Mouse (Mus musculus): ENCODE data around the gene Paqr7. TPM values are rescaled to one million over a fixed set of nuclear protein-coding genes. Genes with fewer than 3 reads are reported as not detected.
A peak's percentile ranks its signal among the peaks of the same experiment; 100 is the strongest.

Paqr7 gene
- polyA plus RNA-seq, 1 experiment from 2014 or later: 8.8 TPM

DNA sequence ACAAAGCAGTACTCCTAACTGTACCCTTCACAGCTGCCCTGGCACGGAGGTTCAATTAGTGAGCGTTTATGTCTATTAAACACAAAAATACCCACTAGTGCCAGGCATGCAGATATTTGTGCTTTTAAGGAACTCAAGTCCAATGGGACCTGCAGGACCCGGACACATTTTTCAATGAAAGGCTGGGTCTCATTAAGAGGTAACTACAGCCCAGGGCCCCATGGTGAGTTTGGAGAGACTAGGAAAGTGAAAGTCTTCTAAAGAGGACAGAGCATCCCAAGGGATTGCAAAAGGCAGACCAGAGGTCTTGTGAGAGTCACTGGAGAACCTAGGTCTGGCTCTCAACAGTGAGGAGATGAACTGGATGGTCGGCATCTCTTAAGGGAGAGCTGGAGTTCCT, 36.9 kb downstream of the Paqr7 start:
- Histone ChIP-seq H3K9ac (ENCODE audit: low read depth, low read length) (no peak overlapping the region; the same call in 1 of the 2 replicates), H3K4me1 (ENCODE audit: control insufficient read depth, low read depth, low read length) (peaks cover 28% of the 10 kb centered on the region), H3K4me3 (ENCODE audit: low read depth, low read length) (peak overlapping the region; percentile 96)

DNA sequence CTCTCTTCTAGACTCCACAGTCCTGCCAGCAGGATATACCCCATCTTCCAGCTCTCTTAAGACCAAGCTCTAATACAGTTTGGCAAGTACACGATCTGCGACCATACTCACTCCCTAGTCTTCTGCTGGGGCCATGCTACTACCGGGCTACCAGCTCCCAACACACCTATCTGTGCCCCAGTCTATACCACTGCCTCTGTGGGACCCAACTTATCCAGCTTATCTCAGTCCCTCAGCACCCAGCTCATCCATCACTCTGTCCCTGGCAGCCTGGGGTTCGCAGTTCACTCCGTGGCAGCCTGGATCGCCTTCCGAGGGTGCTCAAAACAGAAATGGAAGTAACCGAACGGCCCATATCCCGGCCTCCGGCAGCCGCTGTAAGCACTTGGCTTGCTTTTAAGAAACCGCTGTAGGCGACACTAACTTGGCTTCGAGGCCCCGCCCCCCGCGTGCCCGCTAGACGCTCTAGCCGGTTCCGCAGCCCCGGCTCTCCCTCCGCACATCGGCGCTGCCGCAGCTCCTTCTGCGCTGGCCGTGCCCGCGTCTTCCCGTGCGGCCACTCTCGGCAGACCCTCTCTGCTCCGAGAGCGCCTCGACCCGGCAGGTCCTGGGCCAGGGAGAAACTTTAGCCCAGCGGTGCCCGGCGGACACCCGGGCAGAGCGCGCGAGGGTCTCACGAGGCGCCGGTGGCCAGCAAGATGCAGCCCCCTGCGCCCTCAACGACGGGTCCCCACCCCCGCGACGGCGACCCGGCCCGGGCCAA, 37.8 kb downstream of the Paqr7 start:
- H3K36me3 ChIP-seq (ENCODE audit: control insufficient read depth, insufficient read depth): peaks cover 4% of the 10 kb centered on the region
- H3K9me3 ChIP-seq (replicated peaks; ENCODE audit: control insufficient read depth, low read length): no peaks in the 10 kb centered on the region
- peak overlapping the region; percentile 79 for H3K27ac ChIP-seq (ENCODE audit: low read length)
- peak overlapping the region; percentile 99 for H3K4me2 ChIP-seq (ENCODE audit: low read depth, low read length)
- no peaks in the 10 kb centered on the region for H3K27me3 ChIP-seq (ENCODE audit: control insufficient read depth, insufficient read depth, low read depth, low read length)
- peaks cover 28% of the 10 kb centered on the region for H3K4me1 ChIP-seq (ENCODE audit: control insufficient read depth, low read depth, low read length)
- H3K9ac ChIP-seq (ENCODE audit: low read depth, low read length): peak overlapping the region; percentile 89
- peak; percentile 23 for ATAC-seq (ENCODE audit: low read depth)
- peak overlapping the region; percentile 96 for H3K4me3 ChIP-seq (ENCODE audit: low read depth, low read length)
- WGBS (ENCODE audit: insufficient replicate concordance): under 1% methylated on average over 57 of the region's 57 CpGs

More for the DNA sequence above, 36.9 kb downstream of the Paqr7 start:
- Histone ChIP-seq H3K4me2 (ENCODE audit: low read depth, low read length) (peak overlapping the region; percentile 99; the same call in 1 of the 2 replicates), H3K9me3 (replicated peaks; ENCODE audit: control insufficient read depth, low read length) (no peaks in the 10 kb centered on the region), H3K27ac (ENCODE audit: low read length) (no peak overlapping the region), H3K36me3 (ENCODE audit: control insufficient read depth, insufficient read depth) (peaks cover 9% of the 10 kb centered on the region), H3K27me3 (ENCODE audit: control insufficient read depth, insufficient read depth, low read depth, low read length) (no peaks in the 10 kb centered on the region)
- 72% methylated on average over 4 of the region's 4 CpGs for WGBS (ENCODE audit: insufficient replicate concordance)
- ATAC-seq (ENCODE audit: low read depth): no peak

DNA sequence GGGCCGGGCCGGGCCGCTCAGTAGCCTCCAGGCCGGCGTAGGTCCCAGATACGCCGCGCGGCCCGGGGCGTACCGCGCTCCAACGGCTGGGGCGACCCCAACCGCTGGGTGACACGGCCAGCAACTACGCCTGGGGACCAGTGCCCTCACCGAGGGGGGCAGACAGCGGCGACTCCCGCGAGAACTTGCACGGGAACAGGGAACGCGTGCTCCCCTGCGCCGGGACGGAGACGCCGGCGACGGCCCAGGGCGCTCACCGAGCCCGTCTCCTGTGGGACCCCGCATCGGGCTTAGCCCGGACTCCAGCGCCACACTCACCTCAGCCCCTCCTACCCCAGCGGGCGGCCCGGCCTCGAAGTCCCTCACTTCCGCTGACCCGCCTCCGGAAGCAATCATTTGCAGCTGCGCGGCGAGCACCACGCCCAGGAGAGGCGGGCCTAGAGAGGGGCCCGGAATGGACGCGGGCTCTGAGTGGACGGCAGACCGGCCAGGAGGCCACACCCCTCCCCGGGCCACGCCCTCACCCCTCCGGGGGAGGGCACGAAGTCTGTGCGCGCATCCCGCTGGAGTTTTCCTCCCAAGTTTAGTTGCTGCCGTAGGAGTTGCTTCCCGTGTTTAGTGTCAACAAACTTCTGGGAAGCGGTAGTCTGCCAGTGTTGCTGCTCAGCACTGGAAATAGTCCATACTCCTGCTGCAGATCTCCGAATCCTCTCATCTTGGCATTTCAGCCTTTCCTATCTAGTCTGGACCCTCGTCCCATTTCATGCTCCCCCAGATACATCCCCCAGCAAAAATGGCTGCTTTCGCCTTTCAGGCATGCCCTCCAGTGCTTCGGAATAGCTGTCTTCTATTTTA, 38.7 kb downstream of the Paqr7 start, which contains the start of gene Mtfr1l:
Mtfr1l (minus strand) TSS at position 456 of the 855 bp plus-strand sequence.
- peaks cover under 1% of the 10 kb centered on the region; the same call in 1 of the 2 replicates for H3K36me3 ChIP-seq (ENCODE audit: control insufficient read depth, insufficient read depth)
- H3K9ac ChIP-seq (ENCODE audit: low read depth, low read length): peak within 1 kb of the TSS; percentile 89
- H3K4me2 ChIP-seq (ENCODE audit: low read depth, low read length): peak within 1 kb of the TSS; percentile 99
- H3K27me3 ChIP-seq (ENCODE audit: control insufficient read depth, insufficient read depth, low read depth, low read length): no peaks in the 10 kb centered on the region
- WGBS (ENCODE audit: insufficient replicate concordance): under 1% methylated on average over 69 of the region's 71 CpGs
- H3K4me3 ChIP-seq (ENCODE audit: low read depth, low read length): peak within 1 kb of the TSS; percentile 96
- H3K4me1 ChIP-seq (ENCODE audit: control insufficient read depth, low read depth, low read length): peaks cover 28% of the 10 kb centered on the region
- ATAC-seq (ENCODE audit: low read depth): peak; percentile 98
- no peaks in the 10 kb centered on the region for H3K9me3 ChIP-seq (replicated peaks; ENCODE audit: control insufficient read depth, low read length)
- peak within 1 kb of the TSS; percentile 79 for H3K27ac ChIP-seq (ENCODE audit: low read length)

DNA sequence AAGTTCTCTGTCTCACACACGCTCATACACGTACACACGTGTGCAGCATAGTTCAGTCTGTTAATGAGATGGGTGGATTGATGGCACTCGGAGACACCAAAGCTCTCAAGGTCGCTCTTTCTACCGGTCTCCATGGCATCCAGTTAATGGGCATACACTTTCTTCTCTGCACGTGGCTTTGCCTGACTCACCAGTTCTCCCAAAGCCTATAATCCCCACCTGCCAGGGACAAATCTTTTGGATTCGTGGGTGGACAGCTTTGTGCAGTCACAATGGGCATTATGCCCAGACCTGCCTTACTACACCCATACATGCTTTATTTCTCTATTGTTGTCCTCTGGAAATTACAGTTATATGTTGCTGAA, 39.3 kb downstream of the Paqr7 start:
- H3K4me1 ChIP-seq (ENCODE audit: control insufficient read depth, low read depth, low read length): peaks cover 28% of the 10 kb centered on the region
- WGBS (ENCODE audit: insufficient replicate concordance): 12% methylated on average over 8 of the region's 8 CpGs
- no peak for ATAC-seq (ENCODE audit: low read depth)
- no peaks in the 10 kb centered on the region for H3K27me3 ChIP-seq (ENCODE audit: control insufficient read depth, insufficient read depth, low read depth, low read length)
- H3K9me3 ChIP-seq (replicated peaks; ENCODE audit: control insufficient read depth, low read length): no peaks in the 10 kb centered on the region
- no peak overlapping the region for H3K27ac ChIP-seq (ENCODE audit: low read length)
- H3K9ac ChIP-seq (ENCODE audit: low read depth, low read length): peak overlapping the region; percentile 63
- H3K36me3 ChIP-seq (ENCODE audit: control insufficient read depth, insufficient read depth): no peaks in the 10 kb centered on the region
- H3K4me3 ChIP-seq (ENCODE audit: low read depth, low read length): peak overlapping the region; percentile 96
- peak overlapping the region; percentile 99 for H3K4me2 ChIP-seq (ENCODE audit: low read depth, low read length)

DNA sequence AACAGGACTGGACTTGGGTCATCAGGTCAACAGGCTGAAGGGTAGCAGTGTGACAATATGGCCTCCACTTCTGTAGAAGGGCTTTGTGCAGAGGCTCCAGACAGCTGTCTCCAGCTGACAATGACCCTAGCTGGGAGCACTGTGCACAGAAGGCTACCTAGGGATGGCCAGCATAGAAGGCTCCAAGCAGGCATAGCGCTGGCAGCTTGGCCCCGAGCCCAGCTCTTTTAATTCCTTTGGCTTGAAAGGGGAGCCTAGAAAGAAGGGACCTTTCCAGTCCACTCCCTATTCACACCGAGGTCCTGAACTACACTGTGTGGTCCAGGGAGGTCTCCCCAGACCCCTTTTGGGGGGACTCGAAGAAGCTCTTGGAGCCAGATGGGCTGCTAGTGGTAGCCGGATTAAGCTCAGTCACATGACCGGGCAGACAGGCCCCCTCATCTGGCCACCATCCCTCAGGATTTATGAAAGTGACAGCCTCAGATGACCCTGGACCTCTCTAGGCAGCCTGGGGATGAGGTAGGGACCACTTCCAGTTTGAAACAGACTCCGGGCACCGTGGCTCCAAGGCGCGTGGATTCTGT, 42.6 kb downstream of the Paqr7 start:
- H3K9ac ChIP-seq (ENCODE audit: low read depth, low read length): no peak overlapping the region

DNA sequence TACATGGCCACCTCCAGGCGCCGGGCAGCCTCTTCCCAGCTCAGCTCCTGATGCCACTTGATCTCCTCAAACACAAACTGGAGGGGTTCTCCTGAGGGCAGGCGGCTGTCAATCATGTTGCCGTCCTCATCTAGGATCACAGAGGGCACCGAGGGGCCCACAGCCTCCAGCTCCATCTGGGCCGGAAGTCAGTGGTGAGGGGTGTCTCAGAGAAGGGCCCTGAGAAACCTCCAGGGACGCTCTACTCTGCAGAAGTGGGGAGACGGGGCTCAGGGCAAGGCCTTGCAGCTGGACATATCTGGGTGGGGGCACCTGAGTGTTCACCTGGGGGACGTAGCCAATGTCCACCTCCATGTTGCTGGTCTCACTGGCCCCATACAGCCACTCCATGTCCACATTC, 46.2 kb downstream of the Paqr7 start:
- Histone ChIP-seq H3K27ac (ENCODE audit: low read length) (no peak overlapping the region), H3K36me3 (ENCODE audit: control insufficient read depth, insufficient read depth) (no peaks in the 10 kb centered on the region; the same call in 1 of the 2 replicates), H3K9me3 (replicated peaks; ENCODE audit: control insufficient read depth, low read length) (no peaks in the 10 kb centered on the region), H3K4me3 (ENCODE audit: low read depth, low read length) (no peak overlapping the region), H3K4me2 (ENCODE audit: low read depth, low read length) (no peak overlapping the region), H3K9ac (ENCODE audit: low read depth, low read length) (no peak overlapping the region), H3K27me3 (ENCODE audit: control insufficient read depth, insufficient read depth, low read depth, low read length) (no peaks in the 10 kb centered on the region), H3K4me1 (ENCODE audit: control insufficient read depth, low read depth, low read length) (peaks cover 8% of the 10 kb centered on the region)
- no peak for ATAC-seq (ENCODE audit: low read depth)
- 73% methylated on average over 9 of the region's 9 CpGs for WGBS (ENCODE audit: insufficient replicate concordance)

More for the DNA sequence above, 42.6 kb downstream of the Paqr7 start:
- Histone ChIP-seq H3K27me3 (ENCODE audit: control insufficient read depth, insufficient read depth, low read depth, low read length) (no peaks in the 10 kb centered on the region), H3K4me1 (ENCODE audit: control insufficient read depth, low read depth, low read length) (peaks cover 9% of the 10 kb centered on the region), H3K9me3 (replicated peaks; ENCODE audit: control insufficient read depth, low read length) (no peaks in the 10 kb centered on the region), H3K36me3 (ENCODE audit: control insufficient read depth, insufficient read depth) (no peaks in the 10 kb centered on the region), H3K27ac (ENCODE audit: low read length) (no peak overlapping the region), H3K4me2 (ENCODE audit: low read depth, low read length) (no peak overlapping the region), H3K4me3 (ENCODE audit: low read depth, low read length) (no peak overlapping the region)
- 78% methylated on average over 10 of the region's 10 CpGs for WGBS (ENCODE audit: insufficient replicate concordance)
- ATAC-seq (ENCODE audit: low read depth): no peak

DNA sequence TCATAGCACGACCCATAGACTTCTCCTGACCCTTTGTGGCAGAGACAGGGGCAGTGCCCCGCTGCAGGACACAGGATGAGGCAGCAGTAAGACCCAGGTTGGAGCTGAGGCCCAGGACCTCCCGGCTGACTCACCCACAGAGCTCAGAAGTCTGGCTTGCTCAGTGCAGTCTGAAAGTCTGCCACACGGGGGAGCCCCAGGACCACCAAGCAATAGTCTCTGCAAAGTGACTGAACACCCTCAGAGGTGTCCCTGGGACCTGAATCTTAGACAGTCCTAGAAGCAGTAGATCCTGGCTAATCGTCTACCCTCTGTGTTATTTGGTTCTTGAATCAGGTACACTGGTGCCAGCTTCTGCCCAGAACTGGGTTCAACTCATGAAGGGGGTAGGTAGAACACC, 46.8 kb downstream of the Paqr7 start:
- 0% methylated on average over 5 of the region's 5 CpGs for WGBS (ENCODE audit: insufficient replicate concordance)
- H3K27me3 ChIP-seq (ENCODE audit: control insufficient read depth, insufficient read depth, low read depth, low read length): no peaks in the 10 kb centered on the region
- no peaks in the 10 kb centered on the region for H3K9me3 ChIP-seq (replicated peaks; ENCODE audit: control insufficient read depth, low read length)
- H3K36me3 ChIP-seq (ENCODE audit: control insufficient read depth, insufficient read depth): no peaks in the 10 kb centered on the region; the same call in 1 of the 2 replicates
- H3K27ac ChIP-seq (ENCODE audit: low read length): no peak overlapping the region
- H3K4me2 ChIP-seq (ENCODE audit: low read depth, low read length): no peak overlapping the region
- H3K4me1 ChIP-seq (ENCODE audit: control insufficient read depth, low read depth, low read length): peaks cover 13% of the 10 kb centered on the region
- H3K4me3 ChIP-seq (ENCODE audit: low read depth, low read length): no peak overlapping the region
- peak; percentile 56 for ATAC-seq (ENCODE audit: low read depth)
- H3K9ac ChIP-seq (ENCODE audit: low read depth, low read length): no peak overlapping the region

DNA sequence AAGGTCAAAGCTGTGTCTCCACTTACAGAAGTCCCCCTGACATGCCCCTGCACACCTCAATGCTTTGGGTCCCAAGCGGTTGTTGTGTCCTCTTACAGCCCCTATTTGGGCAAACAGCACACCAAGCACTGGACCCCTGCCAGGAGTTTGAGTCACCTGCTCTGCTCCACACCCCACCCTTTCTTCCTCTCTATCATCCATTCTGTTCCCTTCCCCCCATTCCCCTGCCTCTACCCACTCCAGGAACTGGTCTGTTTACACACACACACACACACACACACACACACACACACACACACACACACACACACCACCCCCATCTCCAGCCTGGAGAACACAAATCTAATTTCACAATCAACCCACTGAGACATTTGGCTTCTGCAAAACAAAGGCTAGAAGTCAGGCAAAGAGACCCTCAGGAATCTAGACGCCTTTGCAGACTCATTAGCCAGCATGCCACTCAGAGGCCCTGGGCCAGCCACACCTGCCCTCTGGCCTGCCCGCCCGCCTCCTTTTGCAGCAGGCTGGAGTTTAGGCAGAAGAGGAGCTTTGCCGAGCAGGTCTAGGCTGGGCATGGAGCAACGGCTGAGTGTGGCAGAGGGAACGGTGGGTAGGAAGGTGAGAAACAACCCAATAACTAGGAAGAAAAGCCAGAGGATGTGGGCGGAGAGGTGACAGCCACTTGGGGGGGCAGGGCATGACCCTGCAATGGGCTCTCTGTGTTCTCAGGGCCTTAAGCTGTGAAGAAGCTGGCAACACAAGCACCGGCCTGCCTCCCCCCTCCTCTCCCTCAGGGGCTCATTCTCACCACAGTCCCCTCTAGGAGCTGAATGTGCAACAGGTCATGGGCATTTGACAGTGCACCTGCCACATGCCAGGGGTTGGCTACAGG, 50.6 kb downstream of the Paqr7 start:
- H3K36me3 ChIP-seq (ENCODE audit: control insufficient read depth, insufficient read depth): peaks cover 5% of the 10 kb centered on the region
- no peak for ATAC-seq (ENCODE audit: low read depth)
- 0 out of 2 replicates have a peak overlapping the region, but pooled peaks have one; percentile 5 for H3K9ac ChIP-seq (ENCODE audit: low read depth, low read length)
- no peaks in the 10 kb centered on the region for H3K27me3 ChIP-seq (ENCODE audit: control insufficient read depth, insufficient read depth, low read depth, low read length)
- H3K4me1 ChIP-seq (ENCODE audit: control insufficient read depth, low read depth, low read length): peaks cover 20% of the 10 kb centered on the region
- H3K4me2 ChIP-seq (ENCODE audit: low read depth, low read length): 0 out of 2 replicates have a peak overlapping the region, but pooled peaks have one; percentile 6
- H3K9me3 ChIP-seq (replicated peaks; ENCODE audit: control insufficient read depth, low read length): peaks cover 5% of the 10 kb centered on the region
- 66% methylated on average over 9 of the region's 9 CpGs for WGBS (ENCODE audit: insufficient replicate concordance)
- no peak overlapping the region for H3K4me3 ChIP-seq (ENCODE audit: low read depth, low read length)
- H3K27ac ChIP-seq (ENCODE audit: low read length): peak overlapping the region; percentile 31; the same call in 1 of the 2 replicates

All from liver, embryonic 16.5 days (tissue).